Mouse (Mus musculus) intestine, embryonic 15.5 days (tissue): Measurements from ENCODE around the gene Tecpr2. TPM values are rescaled to one million over a fixed set of nuclear protein-coding genes. Genes with fewer than 3 reads are reported as not detected.

Experiments used
- ATAC-seq: fragments of 200-750 bp; cut with Nextera tagmentation; 2 replicates; pipeline ENCODE4 v1.8.0; 2017; ENCODE audit warnings: moderate TSS enrichment, moderate library complexity
- H3K27ac ChIP-seq: fragments of 300-500 bp; sonication (generic); 2 replicates; pipeline ENCODE4 v1.5.1; 2015; ENCODE audit warnings: mild to moderate bottlenecking, inconsistent platforms
- H3K27me3 ChIP-seq: fragments of 300-500 bp; sonication (generic); replicated peaks from 2 replicates; pipeline ENCODE4 v1.6.1; 2015; ENCODE audit warnings: inconsistent platforms
- H3K36me3 ChIP-seq: fragments of 300-500 bp; sonication (generic); 2 replicates; pipeline ENCODE4 v1.6.1; 2015; ENCODE audit warnings: inconsistent platforms
- H3K4me1 ChIP-seq: fragments of 300-500 bp; sonication (generic); replicated peaks from 2 replicates; pipeline ENCODE4 v1.6.1; 2015; ENCODE audit warnings: inconsistent platforms
- H3K4me2 ChIP-seq: fragments of 300-500 bp; sonication (generic); replicated peaks from 2 replicates; pipeline ENCODE4 v1.6.1; 2015; ENCODE audit warnings: mild to moderate bottlenecking, inconsistent platforms
- H3K4me3 ChIP-seq: fragments of 300-500 bp; sonication (generic); replicated peaks from 2 replicates; pipeline ENCODE4 v1.5.1; 2015; ENCODE audit warnings: inconsistent platforms
- H3K9ac ChIP-seq: fragments of 300-500 bp; sonication (generic); 2 replicates; pipeline ENCODE4 v1.6.1; 2015; ENCODE audit warnings: inconsistent platforms
- H3K9me3 ChIP-seq: fragments of 300-500 bp; sonication (generic); 2 replicates; pipeline ENCODE4 v1.6.1; 2016; ENCODE audit warnings: inconsistent platforms
- WGBS: fragments of 180-500 bp; shearing (Covaris S2); methylation state at CpG from one replicate; pipeline ENCODE4 v1.1.7; 2015; 5-methylcytosine and 5-hydroxymethylcytosine counted together
- polyA plus RNA-seq: library from polyadenylated mRNA; unstranded; fragments of >200 nt; fragmentation: Nextera tagmentation; extraction: Ambion mirVana; gene quantifications from 2 replicates; pipeline ENCODE4 v1.2.1, GENCODE M21; 2015

Gene Tecpr2
- polyA plus RNA-seq, 1 experiment from 2014 or later: 3.1 TPM

GRCm38 (mm10) chr12:110871247-110871646, 17.8 kb upstream of the Tecpr2 start:
- peaks cover 21% of the 10 kb centered on the region for H3K36me3 ChIP-seq
- 79% methylated on average over 5 of the region's 5 CpGs for WGBS

GRCm38 (mm10) chr12:110875351-110875750, 13.7 kb upstream of the Tecpr2 start:
- no peak for ATAC-seq
- Histone ChIP-seq H3K27ac (no peak overlapping the region), H3K4me1 (no peaks in the 10 kb centered on the region), H3K36me3 (peaks cover 28% of the 10 kb centered on the region), H3K9ac (no peak overlapping the region), H3K4me2 (no peak overlapping the region), H3K9me3 (no peaks in the 10 kb centered on the region), H3K27me3 (no peaks in the 10 kb centered on the region), H3K4me3 (no peak overlapping the region)
- WGBS: 95% methylated on average over 2 of the region's 2 CpGs

More at GRCm38 (mm10) chr12:110871247-110871646, 17.8 kb upstream of the Tecpr2 start:
- no peak overlapping the region for H3K4me2 ChIP-seq
- H3K4me3 ChIP-seq: no peak overlapping the region
- H3K27ac ChIP-seq: no peak overlapping the region
- no peak overlapping the region for H3K9ac ChIP-seq
- H3K27me3 ChIP-seq: no peaks in the 10 kb centered on the region
- no peak for ATAC-seq
- no peaks in the 10 kb centered on the region for H3K4me1 ChIP-seq
- H3K9me3 ChIP-seq: no peaks in the 10 kb centered on the region

GRCm38 (mm10) chr12:110882291-110882690, 6.8 kb upstream of the Tecpr2 start:
- Histone ChIP-seq H3K27ac (no peak overlapping the region), H3K4me1 (no peaks in the 10 kb centered on the region), H3K36me3 (peaks cover 22% of the 10 kb centered on the region), H3K27me3 (no peaks in the 10 kb centered on the region), H3K4me2 (no peak overlapping the region), H3K9me3 (no peaks in the 10 kb centered on the region), H3K9ac (no peak overlapping the region), H3K4me3 (no peak overlapping the region)
- WGBS: 88% methylated on average over 7 of the region's 7 CpGs
- no peak for ATAC-seq

GRCm38 (mm10) chr12:110885251-110885650, 3.8 kb upstream of the Tecpr2 start:
- H3K4me2 ChIP-seq: no peak overlapping the region
- WGBS: 93% methylated on average over 2 of the region's 2 CpGs
- no peak for ATAC-seq
- no peak overlapping the region for H3K27ac ChIP-seq
- no peaks in the 10 kb centered on the region for H3K27me3 ChIP-seq
- peaks cover 3% of the 10 kb centered on the region; the same call in 1 of the 2 replicates for H3K36me3 ChIP-seq
- no peaks in the 10 kb centered on the region for H3K9me3 ChIP-seq
- H3K9ac ChIP-seq: no peak overlapping the region
- H3K4me1 ChIP-seq: peaks cover 12% of the 10 kb centered on the region; the same call in 1 of the 2 replicates
- H3K4me3 ChIP-seq: no peak overlapping the region

GRCm38 (mm10) chr12:110888106-110888505, 958 bp upstream of the Tecpr2 start:
- Histone ChIP-seq H3K4me1 (peaks cover 13% of the 10 kb centered on the region; the same call in 1 of the 2 replicates), H3K36me3 (no peaks in the 10 kb centered on the region), H3K4me3 (peak overlapping the region; percentile 90), H3K4me2 (peak overlapping the region; percentile 86), H3K27me3 (no peaks in the 10 kb centered on the region), H3K9me3 (no peaks in the 10 kb centered on the region), H3K27ac (no peak overlapping the region), H3K9ac (peak overlapping the region; percentile 70)
- no peak for ATAC-seq
- WGBS: 37% methylated on average over 12 of the region's 12 CpGs

GRCm38 (mm10) chr12:110888606-110889005, 458 bp upstream of the Tecpr2 start:
- peak overlapping the region; percentile 90 for H3K4me3 ChIP-seq
- H3K4me2 ChIP-seq: peak overlapping the region; percentile 86
- no peak overlapping the region for H3K27ac ChIP-seq
- no peaks in the 10 kb centered on the region for H3K36me3 ChIP-seq
- ATAC-seq: no peak; the same call in 1 of the 2 replicates
- no peaks in the 10 kb centered on the region for H3K27me3 ChIP-seq
- no peaks in the 10 kb centered on the region for H3K9me3 ChIP-seq
- peak overlapping the region; percentile 70 for H3K9ac ChIP-seq
- WGBS: under 1% methylated on average over 25 of the region's 25 CpGs
- H3K4me1 ChIP-seq: peaks cover 13% of the 10 kb centered on the region; the same call in 1 of the 2 replicates

GRCm38 (mm10) chr12:110891887-110892286, 2.8 kb downstream of the Tecpr2 start:
- ATAC-seq: no peak
- Histone ChIP-seq H3K4me1 (peaks cover 13% of the 10 kb centered on the region; the same call in 1 of the 2 replicates), H3K36me3 (no peaks in the 10 kb centered on the region), H3K27ac (no peak overlapping the region), H3K9ac (no peak overlapping the region), H3K27me3 (no peaks in the 10 kb centered on the region), H3K9me3 (no peaks in the 10 kb centered on the region), H3K4me3 (no peak overlapping the region), H3K4me2 (no peak overlapping the region)
- WGBS: 80% methylated on average over 1 of the region's 1 CpGs

GRCm38 (mm10) chr12:110902106-110902505, 13.0 kb downstream of the Tecpr2 start:
- no peaks in the 10 kb centered on the region for H3K4me1 ChIP-seq
- no peaks in the 10 kb centered on the region for H3K9me3 ChIP-seq
- H3K4me2 ChIP-seq: no peak overlapping the region
- WGBS: 78% methylated on average over 4 of the region's 4 CpGs
- no peak for ATAC-seq
- H3K27ac ChIP-seq: no peak overlapping the region
- no peak overlapping the region for H3K9ac ChIP-seq
- H3K36me3 ChIP-seq: no peaks in the 10 kb centered on the region
- H3K27me3 ChIP-seq: no peaks in the 10 kb centered on the region
- H3K4me3 ChIP-seq: no peak overlapping the region

- no peak for ATAC-seq
- no peak overlapping the region for H3K9ac ChIP-seq
- 81% methylated on average over 2 of the region's 2 CpGs for WGBS
Observed at GRCm38 (mm10) chr12:110903536-110903935, 14.5 kb downstream of the Tecpr2 start.

GRCm38 (mm10) chr12:110907845-110908244, 18.8 kb downstream of the Tecpr2 start:
- Histone ChIP-seq H3K4me1 (no peaks in the 10 kb centered on the region), H3K9me3 (no peaks in the 10 kb centered on the region), H3K27ac (no peak overlapping the region), H3K27me3 (no peaks in the 10 kb centered on the region), H3K9ac (no peak overlapping the region), H3K4me2 (no peak overlapping the region), H3K4me3 (no peak overlapping the region), H3K36me3 (no peaks in the 10 kb centered on the region)
- WGBS: 68% methylated on average over 3 of the region's 3 CpGs
- ATAC-seq: no peak

More at GRCm38 (mm10) chr12:110903536-110903935, 14.5 kb downstream of the Tecpr2 start:
- Histone ChIP-seq H3K4me2 (no peak overlapping the region), H3K4me3 (no peak overlapping the region), H3K36me3 (no peaks in the 10 kb centered on the region), H3K4me1 (no peaks in the 10 kb centered on the region), H3K9me3 (no peaks in the 10 kb centered on the region), H3K27me3 (no peaks in the 10 kb centered on the region), H3K27ac (no peak overlapping the region)

- no peaks in the 10 kb centered on the region for H3K27me3 ChIP-seq
- H3K4me3 ChIP-seq: no peak overlapping the region
- H3K36me3 ChIP-seq: no peaks in the 10 kb centered on the region
- H3K4me1 ChIP-seq: no peaks in the 10 kb centered on the region
- no peak overlapping the region for H3K4me2 ChIP-seq
- H3K9me3 ChIP-seq: no peaks in the 10 kb centered on the region
- ATAC-seq: no peak
- WGBS: 97% methylated on average over 2 of the region's 2 CpGs
- no peak overlapping the region for H3K27ac ChIP-seq
- H3K9ac ChIP-seq: no peak overlapping the region
Observed at GRCm38 (mm10) chr12:110909962-110910361, 20.9 kb downstream of the Tecpr2 start.

GRCm38 (mm10) chr12:110915761-110916160, 26.7 kb downstream of the Tecpr2 start:
- Histone ChIP-seq H3K4me2 (no peak overlapping the region), H3K4me1 (no peaks in the 10 kb centered on the region), H3K36me3 (no peaks in the 10 kb centered on the region; the same call in 1 of the 2 replicates), H3K9ac (no peak overlapping the region), H3K27ac (no peak overlapping the region), H3K9me3 (no peaks in the 10 kb centered on the region), H3K27me3 (no peaks in the 10 kb centered on the region), H3K4me3 (no peak overlapping the region)
- ATAC-seq: no peak
- 72% methylated on average over 9 of the region's 9 CpGs for WGBS

- Histone ChIP-seq H3K27me3 (no peaks in the 10 kb centered on the region), H3K4me2 (no peak overlapping the region), H3K27ac (no peak overlapping the region), H3K4me1 (no peaks in the 10 kb centered on the region), H3K4me3 (no peak overlapping the region), H3K36me3 (no peaks in the 10 kb centered on the region; the same call in 1 of the 2 replicates), H3K9ac (no peak overlapping the region), H3K9me3 (no peaks in the 10 kb centered on the region)
- no peak for ATAC-seq
- WGBS: 89% methylated on average over 4 of the region's 4 CpGs
Observed at GRCm38 (mm10) chr12:110920254-110920653, 31.2 kb downstream of the Tecpr2 start.
